In the genomic region with DNA sequence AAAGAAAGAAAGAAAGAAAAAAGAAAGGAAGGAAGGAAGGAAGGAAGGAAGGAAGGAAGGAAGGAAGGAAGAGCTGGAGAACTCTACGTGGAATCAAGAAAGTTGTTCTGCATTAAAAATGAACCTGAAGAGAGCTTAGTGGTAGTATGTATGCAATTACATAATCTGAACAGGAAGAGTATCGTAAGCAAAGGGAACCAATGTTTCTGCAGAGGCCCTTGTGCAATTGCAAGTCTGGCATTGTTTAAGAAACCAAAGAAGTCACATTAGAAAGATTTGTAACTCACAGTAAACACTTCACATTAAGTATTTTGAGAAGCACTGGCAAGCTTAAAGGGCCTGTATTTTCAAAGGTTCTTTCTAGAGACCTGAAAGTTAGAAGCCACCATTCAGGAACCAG, we compare ENCODE assay signal across 37 mouse cellular contexts. TPM values are rescaled to one million over a fixed set of nuclear protein-coding genes. Genes with fewer than 3 reads are reported as not detected.
DNase-seq lines count a peak whose midpoint lies in the region; ATAC-seq and TF ChIP-seq lines count a peak whose summit lies in the region.
"Had no signal": no experiment of that assay in that cellular context is flagged by ENCODE, and none has a peak within 500 bp of the region (broad histone marks: within the 10 kb centered on the region; RNA-seq: fewer than 3 reads in every experiment).

No protein-coding gene starts in this region.

- no peaks in the 10 kb centered on the region for H3K27me3 ChIP-seq in hindbrain, embryonic 10.5 days (ENCODE audit: insufficient read depth, poor library complexity, severe bottlenecking)
- H3K27me3 ChIP-seq in kidney, embryonic 16.5 days (ENCODE audit: insufficient read depth, low read length) = no peaks in the 10 kb centered on the region
- H3K27me3 ChIP-seq in heart, embryonic 11.5 days (ENCODE audit: control insufficient read depth, insufficient read depth, low read length) = no peaks in the 10 kb centered on the region
- H3K27me3 ChIP-seq: embryonic facial prominence, embryonic 15.5 days; forebrain, embryonic 13.5 days; kidney, embryonic 15.5 days; limb, embryonic 12.5 days; liver, embryonic 12.5 days; midbrain, embryonic 13.5 days had no signal

- intact Hi-C loops in gastrocnemius, adult 2 months (cut with DNase I) = no loop called here
- intact Hi-C loops in gastrocnemius, postnatal 36 days (cut with DNase I) = no loop called here

- H3K9me3 ChIP-seq in hindbrain, embryonic 10.5 days = no peaks in the 10 kb centered on the region
- H3K9me3 ChIP-seq in kidney, embryonic 16.5 days (ENCODE audit: low read length) = no peaks in the 10 kb centered on the region
- no peaks in the 10 kb centered on the region for H3K9me3 ChIP-seq in heart, embryonic 11.5 days (replicated peaks; ENCODE audit: control insufficient read depth, low read length)
- H3K9me3 ChIP-seq: embryonic facial prominence, embryonic 10.5 days; embryonic facial prominence, embryonic 15.5 days; forebrain, embryonic 13.5 days; kidney, embryonic 15.5 days; limb, embryonic 12.5 days; liver, embryonic 12.5 days; midbrain, embryonic 13.5 days had no signal

- H3K4me2 ChIP-seq in kidney, embryonic 16.5 days (replicated peaks; ENCODE audit: low read depth, low read length) = no peak overlapping the region
- no peak overlapping the region for H3K4me2 ChIP-seq in heart, embryonic 11.5 days
- H3K4me2 ChIP-seq: embryonic facial prominence, embryonic 15.5 days; forebrain, embryonic 13.5 days; kidney, embryonic 15.5 days; limb, embryonic 12.5 days; liver, embryonic 12.5 days; midbrain, embryonic 13.5 days had no signal

- peaks cover 23% of the 10 kb centered on the region; the same call in 1 of the 2 replicates for H3K36me3 ChIP-seq in macrophage (ENCODE audit: inconsistent target)
- H3K36me3 ChIP-seq in hindbrain, embryonic 10.5 days = peaks cover 14% of the 10 kb centered on the region
- peaks cover 9% of the 10 kb centered on the region for H3K36me3 ChIP-seq in kidney, embryonic 16.5 days (ENCODE audit: insufficient read depth, low read length)
- peaks cover 9% of the 10 kb centered on the region; the same call in 1 of the 2 replicates for H3K36me3 ChIP-seq in heart, embryonic 11.5 days (ENCODE audit: control insufficient read depth, insufficient read depth, low read length)

- 0% methylated on average over 1 of the region's 2 CpGs for WGBS in macrophage (ENCODE audit: missing documents)
- WGBS in hindbrain, embryonic 10.5 days = 93% methylated on average over 2 of the region's 2 CpGs
- WGBS in kidney, embryonic 16.5 days = 87% methylated on average over 2 of the region's 2 CpGs
- 93% methylated on average over 2 of the region's 2 CpGs for WGBS in heart, embryonic 11.5 days (ENCODE audit: insufficient replicate concordance)

- peak overlapping the region; percentile 94 for H3K4me3 ChIP-seq in gastrocnemius, adult 2 months
- H3K4me3 ChIP-seq in bone marrow macrophage, adult 2 months (ENCODE audit: insufficient read depth, low read length) = no peak overlapping the region
- peak overlapping the region; percentile 78; the same call in 1 of the 2 replicates for H3K4me3 ChIP-seq in macrophage (ENCODE audit: inconsistent target)
- H3K4me3 ChIP-seq in hindbrain, embryonic 10.5 days = no peak overlapping the region
- no peak overlapping the region for H3K4me3 ChIP-seq in kidney, embryonic 16.5 days (ENCODE audit: low read length)
- no peak overlapping the region for H3K4me3 ChIP-seq in heart, embryonic 11.5 days (ENCODE audit: low read depth, low read length)
- H3K4me3 ChIP-seq: embryonic facial prominence, embryonic 10.5 days; embryonic facial prominence, embryonic 15.5 days; forebrain, embryonic 13.5 days; heart, adult 2 months; kidney, embryonic 15.5 days; layer of hippocampus, adult 2 months; left cerebral cortex, adult 2 months; limb, embryonic 12.5 days; liver, embryonic 12.5 days; midbrain, embryonic 13.5 days had no signal

- ATAC-seq in kidney, embryonic 16.5 days (ENCODE audit: low FRiP score, low TSS enrichment) = no peak
- no peak for ATAC-seq in heart, embryonic 11.5 days (replicated peaks; ENCODE audit: insufficient number of reproducible peaks, low FRiP score, low TSS enrichment)
- ATAC-seq: CD4-positive, CD25-positive, alpha-beta regulatory T cell, adult 4 months; forebrain, embryonic 13.5 days; hindbrain, embryonic 16.5 days; liver, embryonic 12.5 days; liver, postnatal 0 days; midbrain, embryonic 13.5 days had no signal

- no peak overlapping the region for H3K9ac ChIP-seq in kidney, embryonic 16.5 days (replicated peaks; ENCODE audit: low read length)
- no peak overlapping the region for H3K9ac ChIP-seq in heart, embryonic 11.5 days (ENCODE audit: low read depth, low read length)
- H3K9ac ChIP-seq: embryonic facial prominence, embryonic 15.5 days; forebrain, embryonic 13.5 days; kidney, embryonic 15.5 days; limb, embryonic 12.5 days; liver, embryonic 12.5 days; liver, postnatal 0 days; midbrain, embryonic 13.5 days had no signal

- no peak overlapping the region for H3K27ac ChIP-seq in gastrocnemius, adult 2 months
- H3K27ac ChIP-seq in bone marrow macrophage, adult 2 months (ENCODE audit: insufficient read depth, low read depth, low read length) = peak overlapping the region; percentile 43
- peak overlapping the region; percentile 45 for H3K27ac ChIP-seq in macrophage
- no peak overlapping the region for H3K27ac ChIP-seq in hindbrain, embryonic 10.5 days
- H3K27ac ChIP-seq in kidney, embryonic 16.5 days (ENCODE audit: low read length) = no peak overlapping the region
- H3K27ac ChIP-seq in heart, embryonic 11.5 days (ENCODE audit: low read depth, low read length) = no peak overlapping the region
- H3K27ac ChIP-seq: embryonic facial prominence, embryonic 10.5 days; embryonic facial prominence, embryonic 15.5 days; forebrain, embryonic 13.5 days; heart, adult 2 months; kidney, embryonic 15.5 days; layer of hippocampus, adult 2 months; left cerebral cortex, adult 2 months; limb, embryonic 12.5 days; liver, embryonic 12.5 days; midbrain, embryonic 13.5 days had no signal

- DNase-seq in gastrocnemius, adult 2 months = no peak
- DNase-seq in gastrocnemius, postnatal 36 days = no peak
- DNase-seq in 3T3-L1 (ENCODE audit: low read depth, low spot score) = peak; percentile 24
- no peak for DNase-seq in hindbrain, embryonic 10.5 days (ENCODE audit: low spot score)
- DNase-seq: adrenal gland, adult 8-10 months; cerebellum, adult 11-12 months; cerebellum, adult 9-11 months; gastrocnemius, postnatal 25 days; heart, adult 2 months; heart, postnatal 14 days; kidney, adult 18-20 months; kidney, postnatal 36 days; liver, postnatal 0 days had no signal

- H3K79me2 ChIP-seq in macrophage (ENCODE audit: inconsistent target) = peaks cover 69% of the 10 kb centered on the region

- TF ChIP-seq CTCF in gastrocnemius, adult 2 months (IDR thresholded peaks at IDR 0.05) = no peak
- no peak for TF ChIP-seq CTCF in bone marrow macrophage, adult 2 months (IDR thresholded peaks at IDR 0.05; ENCODE audit: low read depth, low read length)

- peaks cover 25% of the 10 kb centered on the region for H3K4me1 ChIP-seq in bone marrow macrophage, adult 2 months (ENCODE audit: control insufficient read depth, insufficient read depth, low read length)
- peaks cover 31% of the 10 kb centered on the region for H3K4me1 ChIP-seq in hindbrain, embryonic 10.5 days (replicated peaks)
- peaks cover 21% of the 10 kb centered on the region for H3K4me1 ChIP-seq in kidney, embryonic 16.5 days (ENCODE audit: insufficient read depth, low read length)
- 0 out of 2 replicates have a peak, but pooled peaks cover 8% of the 10 kb centered on the region for H3K4me1 ChIP-seq in heart, embryonic 11.5 days (ENCODE audit: control insufficient read depth, insufficient read depth, low read length)

- no peak for TF ChIP-seq POLR2A in bone marrow macrophage, adult 2 months (IDR thresholded peaks at IDR 0.05; ENCODE audit: borderline replicate concordance, low read depth, low read length)

RNA-seq across cellular contexts. Expression of a gene that starts 2.8 kb away (rescaled TPM):
- total RNA-seq in gastrocnemius, adult 2 months (2021) = 10 to 100 TPM; 13.0 to 16.2 TPM
- total RNA-seq in gastrocnemius, postnatal 36 days (2021) = 10 to 100 TPM; 12.5 to 20.2 TPM
- 30.3 and 33.8 TPM in 2 replicates for polyA plus RNA-seq in bone marrow macrophage, adult 2 months (2012; ENCODE audit: insufficient read depth, insufficient read length, missing spikeins)
- 100 to 1,000 TPM in 20 of 26 experiments, 10 to 100 TPM in 6; 35.0 to 275 (median 143) TPM for total RNA-seq in macrophage (2018; cell fraction: chromatin; rRNA removed)
- total RNA-seq in macrophage (2018; cell fraction: cytosol; rRNA removed) = 100 to 1,000 TPM in 1 of 26 experiments, 10 to 100 TPM in 25; 32.5 to 109 (median 56.1) TPM
- total RNA-seq in macrophage (2018; cell fraction: nucleus; rRNA removed) = 100 to 1,000 TPM in 21 of 26 experiments, 10 to 100 TPM in 5; 40.7 to 293 (median 123) TPM
- polyA plus RNA-seq in macrophage (2018) = 58.5 to 74.7 TPM (median 60.7 TPM) in 3 replicates
- polyA plus RNA-seq in hindbrain, embryonic 10.5 days (2016; fragmentation: Nextera tagmentation; extraction: Ambion mirVana) = 6.4 and 6.9 TPM in 2 replicates
- polyA plus RNA-seq in kidney, embryonic 16.5 days (2015; fragmentation: Nextera tagmentation; extraction: Ambion mirVana) = 6.0 and 6.2 TPM in 2 replicates
- 5.4 and 5.6 TPM in 2 replicates for polyA plus RNA-seq in heart, embryonic 11.5 days (2014; fragmentation: Nextera tagmentation; extraction: Ambion mirVana)

RNA-seq across cellular contexts. Expression of a gene that starts 13.3 kb away (rescaled TPM):
- total RNA-seq in gastrocnemius, adult 2 months (2021) = not detected
- not detected for total RNA-seq in gastrocnemius, postnatal 36 days (2021)
- not detected in 2 replicates for polyA plus RNA-seq in bone marrow macrophage, adult 2 months (2012; ENCODE audit: insufficient read depth, insufficient read length, missing spikeins)
- total RNA-seq in macrophage (2018; cell fraction: chromatin; rRNA removed) = not detected
- not detected for total RNA-seq in macrophage (2018; cell fraction: cytosol; rRNA removed)
- total RNA-seq in macrophage (2018; cell fraction: nucleus; rRNA removed) = not detected
- not detected in 3 replicates for polyA plus RNA-seq in macrophage (2018)
- not detected in 2 replicates for polyA plus RNA-seq in hindbrain, embryonic 10.5 days (2016; fragmentation: Nextera tagmentation; extraction: Ambion mirVana)
- not detected in 2 replicates for polyA plus RNA-seq in kidney, embryonic 16.5 days (2015; fragmentation: Nextera tagmentation; extraction: Ambion mirVana)
- polyA plus RNA-seq in heart, embryonic 11.5 days (2014; fragmentation: Nextera tagmentation; extraction: Ambion mirVana) = 0.86 TPM in 1 of 2 replicates, not detected in the other
- total RNA-seq: adrenal gland, adult 8-10 months; gastrocnemius, postnatal 25 days; heart, adult 2 months; heart, postnatal 14 days; layer of hippocampus, adult 2 months; layer of hippocampus, postnatal 14 days; left cerebral cortex, adult 2 months; left cerebral cortex, postnatal 25 days; megakaryocyte-erythroid progenitor cell, adult 5-6 weeks had no signal
- polyA plus RNA-seq: CD4-positive, CD25-positive, alpha-beta regulatory T cell, adult 4 months; cortical plate, adult 2 months; embryonic facial prominence, embryonic 10.5 days; embryonic facial prominence, embryonic 15.5 days; forebrain, embryonic 13.5 days; heart, adult 2 months; heart, embryonic 14.5 days; hindbrain, embryonic 11.5 days; hindbrain, embryonic 16.5 days; intestine, embryonic 14.5 days; kidney, embryonic 15.5 days; limb, embryonic 12.5 days; liver, embryonic 12.5 days; liver, postnatal 0 days; midbrain, embryonic 13.5 days; neural tube, embryonic 14.5 days; thymus, postnatal 0 days had no signal

RNA-seq across cellular contexts. Expression of a gene that starts 39.6 kb away (rescaled TPM):
- total RNA-seq in gastrocnemius, adult 2 months (2021) = 10 to 100 TPM; 14.4 to 15.2 TPM
- 10 to 100 TPM; 12.6 to 14.3 TPM for total RNA-seq in gastrocnemius, postnatal 36 days (2021)
- 19.0 and 19.1 TPM in 2 replicates for polyA plus RNA-seq in bone marrow macrophage, adult 2 months (2012; ENCODE audit: insufficient read depth, insufficient read length, missing spikeins)
- 100 to 1,000 TPM in 18 of 26 experiments, 10 to 100 TPM in 8; 43.4 to 241 (median 126) TPM for total RNA-seq in macrophage (2018; cell fraction: chromatin; rRNA removed)
- total RNA-seq in macrophage (2018; cell fraction: cytosol; rRNA removed) = 10 to 100 TPM in 7 of 26 experiments, 1 to 10 TPM in 19; 6.0 to 13.4 (median 8.5) TPM
- 100 to 1,000 TPM in 2 of 26 experiments, 10 to 100 TPM in 24; 15.4 to 103 (median 65.4) TPM for total RNA-seq in macrophage (2018; cell fraction: nucleus; rRNA removed)
- 7.7 to 13.2 TPM (median 7.9 TPM) in 3 replicates for polyA plus RNA-seq in macrophage (2018)
- polyA plus RNA-seq in hindbrain, embryonic 10.5 days (2016; fragmentation: Nextera tagmentation; extraction: Ambion mirVana) = 9.9 and 13.9 TPM in 2 replicates
- 13.1 and 14.4 TPM in 2 replicates for polyA plus RNA-seq in kidney, embryonic 16.5 days (2015; fragmentation: Nextera tagmentation; extraction: Ambion mirVana)
- polyA plus RNA-seq in heart, embryonic 11.5 days (2014; fragmentation: Nextera tagmentation; extraction: Ambion mirVana) = 19.6 and 20.3 TPM in 2 replicates

RNA-seq across cellular contexts. Expression of a gene that starts 39.7 kb away (rescaled TPM):
- total RNA-seq in gastrocnemius, adult 2 months (2021) = under 1 TPM; 0.05 to 0.08 TPM
- total RNA-seq in gastrocnemius, postnatal 36 days (2021) = under 1 TPM; 0.22 to 0.64 TPM
- 7.7 and 9.5 TPM in 2 replicates for polyA plus RNA-seq in bone marrow macrophage, adult 2 months (2012; ENCODE audit: insufficient read depth, insufficient read length, missing spikeins)
- 10 to 100 TPM in 1 of 26 experiments, 1 to 10 TPM in 24, under 1 TPM in 1; 0.87 to 10.3 (median 4.8) TPM for total RNA-seq in macrophage (2018; cell fraction: chromatin; rRNA removed)
- 1 to 10 TPM in 21 of 26 experiments, under 1 TPM in 5; 0.52 to 3.7 (median 1.5) TPM for total RNA-seq in macrophage (2018; cell fraction: cytosol; rRNA removed)
- 10 to 100 TPM in 1 of 26 experiments, 1 to 10 TPM in 23, under 1 TPM in 2; 0.81 to 13.5 (median 3.0) TPM for total RNA-seq in macrophage (2018; cell fraction: nucleus; rRNA removed)
- 1.1 to 7.5 TPM (median 2.4 TPM) in 3 replicates for polyA plus RNA-seq in macrophage (2018)
- 25.5 and 31.0 TPM in 2 replicates for polyA plus RNA-seq in hindbrain, embryonic 10.5 days (2016; fragmentation: Nextera tagmentation; extraction: Ambion mirVana)
- polyA plus RNA-seq in kidney, embryonic 16.5 days (2015; fragmentation: Nextera tagmentation; extraction: Ambion mirVana) = 21.9 and 25.5 TPM in 2 replicates
- 12.7 and 14.0 TPM in 2 replicates for polyA plus RNA-seq in heart, embryonic 11.5 days (2014; fragmentation: Nextera tagmentation; extraction: Ambion mirVana)

RNA-seq across cellular contexts. Expression of a gene that starts 44.0 kb away (rescaled TPM):
- under 1 TPM; 0.20 to 0.66 TPM for total RNA-seq in gastrocnemius, adult 2 months (2021)
- under 1 TPM; 0.37 to 0.56 TPM for total RNA-seq in gastrocnemius, postnatal 36 days (2021)
- polyA plus RNA-seq in bone marrow macrophage, adult 2 months (2012; ENCODE audit: insufficient read depth, insufficient read length, missing spikeins) = 0.28 and 0.33 TPM in 2 replicates
- 1 to 10 TPM in 11 of 26 experiments, under 1 TPM in 14, not detected in 1; 0.15 to 7.6 (median 0.91) TPM for total RNA-seq in macrophage (2018; cell fraction: chromatin; rRNA removed)
- 1 to 10 TPM in 12 of 26 experiments, under 1 TPM in 14; 0.38 to 3.7 (median 0.87) TPM for total RNA-seq in macrophage (2018; cell fraction: cytosol; rRNA removed)
- total RNA-seq in macrophage (2018; cell fraction: nucleus; rRNA removed) = 1 to 10 TPM in 12 of 26 experiments, under 1 TPM in 14; 0.14 to 6.1 (median 0.99) TPM
- polyA plus RNA-seq in macrophage (2018) = 1.9 to 3.0 TPM (median 2.0 TPM) in 3 replicates
- 39.1 and 50.5 TPM in 2 replicates for polyA plus RNA-seq in hindbrain, embryonic 10.5 days (2016; fragmentation: Nextera tagmentation; extraction: Ambion mirVana)
- polyA plus RNA-seq in kidney, embryonic 16.5 days (2015; fragmentation: Nextera tagmentation; extraction: Ambion mirVana) = 27.0 and 29.3 TPM in 2 replicates
- polyA plus RNA-seq in heart, embryonic 11.5 days (2014; fragmentation: Nextera tagmentation; extraction: Ambion mirVana) = 66.2 and 75.8 TPM in 2 replicates
- total RNA-seq: megakaryocyte-erythroid progenitor cell, adult 5-6 weeks had no signal

Comparison
In these comparisons a context has a peak if more than half of its experiments do, and no peak if none do; other contexts are left out.
1. H3K27ac ChIP-seq: peak in bone marrow macrophage, adult 2 months (single experiment) and macrophage (single experiment); none in gastrocnemius, adult 2 months (single experiment), hindbrain, embryonic 10.5 days (single experiment), kidney, embryonic 16.5 days (single experiment) and heart, embryonic 11.5 days (single experiment).
2. H3K4me3 ChIP-seq: peak in gastrocnemius, adult 2 months (single experiment) and macrophage (single experiment); none in bone marrow macrophage, adult 2 months (single experiment), hindbrain, embryonic 10.5 days (single experiment), kidney, embryonic 16.5 days (single experiment) and heart, embryonic 11.5 days (single experiment).